Mouse (Mus musculus) G1E (cell line): Measurements from ENCODE around the gene Nxpe5.

ENCODE experiments used
- CTCF ChIP-seq: IDR thresholded peaks from 2 replicates; pipeline ENCODE4 v1.5.1; 2012; ENCODE audit warnings: low read depth, low read length, inconsistent platforms, mixed read lengths
- GATA1 ChIP-seq: IDR thresholded peaks from 2 replicates; pipeline ENCODE4 v1.6.1; 2012; ENCODE audit warnings: borderline replicate concordance, low read length, inconsistent platforms, mixed read lengths

GRCm38 (mm10) chr5:138225700-138226099 lies at the start of gene Nxpe5:
- TF ChIP-seq CTCF, result no peak
- no peak for TF ChIP-seq GATA1
